Mouse (Mus musculus): Measurements from ENCODE around the gene Tango2.

Tango2 gene

DNA sequence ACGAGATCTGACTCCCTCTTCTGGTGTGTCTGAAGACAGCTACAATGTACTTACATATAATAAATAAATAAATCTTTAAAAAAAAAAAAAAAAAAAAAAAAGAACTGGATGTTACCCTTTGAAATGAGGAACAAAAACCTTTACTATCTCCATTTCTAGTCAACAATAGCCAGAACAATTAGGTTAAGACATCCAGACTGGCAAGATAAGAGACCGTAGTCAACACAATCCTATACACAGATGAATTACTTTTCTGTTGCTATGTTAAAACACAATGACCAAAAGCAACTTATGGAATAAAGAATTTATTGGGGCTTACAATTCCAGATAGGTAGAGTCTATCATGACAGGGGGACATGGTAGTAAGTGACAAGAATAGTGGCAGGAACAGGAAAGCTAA, 82.9 kb downstream of the Tango2 start:
- in situ Hi-C loops (cut with MboI, MseI) = loop anchor here (25.0 kb wide), 1 partner anchor 547 kb away; the partner anchor contains the start of genes Cdc45 and Ufd1

DNA sequence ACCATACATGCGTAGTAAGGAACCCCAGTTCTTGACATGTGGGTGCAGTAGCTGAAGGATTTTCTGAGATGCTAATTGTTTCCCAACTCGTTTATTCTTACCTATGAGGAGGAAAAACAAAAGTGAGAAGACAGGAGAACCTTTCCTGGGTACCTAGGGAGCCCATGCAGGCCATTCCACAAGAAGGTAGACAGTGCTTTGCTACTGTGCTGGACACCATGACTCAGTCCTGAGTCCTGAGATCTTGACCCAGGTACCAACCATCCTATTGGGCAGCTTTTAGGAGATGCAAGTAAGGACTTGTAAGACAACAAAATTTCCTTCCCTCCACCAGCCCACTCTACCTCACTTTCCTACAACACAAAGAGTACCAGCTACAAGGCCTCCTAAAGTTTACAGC, 89.7 kb downstream of the Tango2 start, which contains the start of gene Gm49776:
Gm49776 (minus strand) TSS at position 101 of the 400 bp plus-strand sequence.
- in situ Hi-C loops (cut with MboI, MseI) = loop anchor here (25.0 kb wide), 1 partner anchor 554 kb away; the partner anchor contains the start of genes Cdc45 and Ufd1

DNA sequence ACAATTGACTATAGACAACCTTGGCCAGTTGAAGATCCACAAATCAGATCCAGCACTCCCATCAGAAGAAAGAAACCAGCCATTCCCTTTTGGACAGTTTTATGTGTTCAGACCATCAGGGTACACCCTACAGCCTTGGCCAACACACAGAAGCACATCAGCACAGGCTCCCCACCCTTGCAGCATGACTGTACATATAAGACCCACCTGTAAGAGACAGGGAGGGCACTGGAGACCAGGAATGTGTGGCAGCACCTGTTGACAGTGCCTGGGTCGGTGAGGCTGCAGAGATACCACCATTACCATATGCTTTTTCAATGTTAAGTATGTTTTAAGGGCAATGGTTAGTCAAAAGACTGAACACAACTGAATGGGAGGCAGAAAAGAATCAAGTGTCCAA, 94.0 kb downstream of the Tango2 start:
- in situ Hi-C loops (cut with MboI, MseI) = loop anchor here (5.0 to 25.0 kb wide), 2 partner anchors 33 to 558 kb away; partner anchors contain the start of genes Cdc45, Dgcr8 and Ufd1

DNA sequence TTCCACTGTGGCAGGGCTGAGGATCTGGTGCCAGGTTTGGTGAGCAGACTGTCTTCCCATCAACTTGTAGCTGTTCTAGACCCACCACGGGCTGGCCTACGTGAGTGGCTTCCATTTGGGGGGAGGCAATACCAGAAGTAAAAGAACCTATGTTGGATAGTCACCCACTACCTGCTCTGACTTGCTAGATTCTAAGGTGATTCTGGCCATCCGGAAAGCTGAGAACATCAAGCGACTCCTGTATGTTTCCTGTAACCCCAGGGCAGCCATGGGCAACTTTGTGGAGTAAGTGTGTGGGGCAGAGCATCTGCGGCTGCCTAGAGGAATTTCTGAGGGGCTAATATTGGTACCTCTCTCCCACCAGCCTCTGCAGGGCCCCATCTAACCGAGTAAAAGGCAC, 95.2 kb downstream of the Tango2 start:
- in situ Hi-C loops (cut with MboI, MseI) = loop anchor here (5.0 to 25.0 kb wide), 2 partner anchors 35 to 560 kb away; partner anchors contain the start of genes Cdc45, Dgcr8 and Ufd1

DNA sequence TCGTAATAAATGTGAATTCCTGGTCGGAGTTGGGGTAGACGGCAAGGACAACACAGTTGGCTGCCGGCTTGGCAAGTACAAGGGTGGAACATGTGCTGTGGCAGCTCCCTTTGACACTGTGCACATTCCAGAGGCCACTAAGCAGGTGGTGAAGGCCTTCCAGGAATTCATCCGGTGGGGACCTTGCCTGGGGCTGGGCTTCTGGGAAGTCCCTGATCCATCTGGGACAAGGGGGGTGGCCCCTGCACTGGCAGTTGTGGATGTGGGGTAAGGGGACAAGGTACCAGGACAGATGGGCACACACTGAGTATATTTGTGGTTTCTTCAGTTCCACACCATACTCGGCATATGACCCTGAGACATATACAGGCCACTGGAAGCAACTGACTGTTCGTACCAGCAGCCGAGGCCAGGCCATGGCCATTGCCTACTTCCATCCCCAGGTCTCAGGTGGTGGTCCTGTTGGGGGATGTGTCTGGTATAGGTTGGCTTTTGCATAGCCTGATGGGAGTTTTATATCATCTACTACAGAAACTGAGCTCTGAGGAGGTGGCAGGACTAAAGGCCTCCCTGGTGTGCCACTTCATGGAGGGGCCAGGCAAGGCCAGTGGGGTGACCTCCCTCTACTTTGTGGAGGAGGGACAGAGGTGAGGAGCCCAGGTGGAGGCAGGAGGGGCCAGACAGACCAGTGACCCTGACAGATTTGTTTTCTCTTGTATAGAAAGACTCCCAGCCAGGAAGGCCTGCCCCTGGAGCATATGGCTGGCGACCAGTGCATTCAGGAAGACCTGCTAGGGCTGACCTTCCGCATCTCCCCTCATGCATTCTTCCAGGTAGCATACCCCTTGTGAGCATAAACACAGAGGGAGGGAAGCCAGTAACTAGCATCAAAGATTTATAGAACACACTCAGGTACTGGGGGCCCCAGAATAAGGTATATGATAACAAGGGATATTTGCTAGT, 96.8 kb downstream of the Tango2 start:
- in situ Hi-C loops (cut with MboI, MseI) = loop anchor here (5.0 to 25.0 kb wide), 2 partner anchors 36 to 561 kb away; partner anchors contain the start of genes Cdc45, Dgcr8 and Ufd1
